Mouse (Mus musculus): ENCODE data around the gene Zfp536. TPM values are rescaled to one million over a fixed set of nuclear protein-coding genes. Genes with fewer than 3 reads are reported as not detected.

Gene Zfp536
- polyA plus RNA-seq, 1 experiment from 2014 or later: 31.5 TPM

- DNase-seq (ENCODE audit: extremely low spot score, low spot score): no peak
- Histone ChIP-seq H3K4me3 (peak overlapping the region; percentile 77), H3K27me3 (ENCODE audit: poor library complexity, severe bottlenecking) (peaks cover 72% of the 10 kb centered on the region), H3K27ac (peak overlapping the region; percentile 35; the same call in 1 of the 2 replicates), H3K36me3 (replicated peaks) (no peaks in the 10 kb centered on the region), H3K9me3 (no peaks in the 10 kb centered on the region), H3K4me1 (peaks cover 57% of the 10 kb centered on the region)
- 8% methylated on average over 5 of the region's 5 CpGs for WGBS
Observed at GRCm38 (mm10) chr7:37773906-37774305, 465 bp upstream of the Zfp536 start.

GRCm38 (mm10) chr7:37772376-37773311, 797 bp downstream of the Zfp536 start:
- 0% methylated on average over 45 of the region's 46 CpGs for WGBS
- peak overlapping the region; percentile 97 for H3K27ac ChIP-seq
- H3K27me3 ChIP-seq (ENCODE audit: poor library complexity, severe bottlenecking): peaks cover 84% of the 10 kb centered on the region
- peaks cover 69% of the 10 kb centered on the region for H3K4me1 ChIP-seq
- H3K4me3 ChIP-seq: peak overlapping the region; percentile 77
- no peaks in the 10 kb centered on the region for H3K9me3 ChIP-seq
- H3K36me3 ChIP-seq (replicated peaks): no peaks in the 10 kb centered on the region
- DNase-seq (ENCODE audit: extremely low spot score, low spot score): peak; percentile 68

- H3K27me3 ChIP-seq (ENCODE audit: poor library complexity, severe bottlenecking): peaks cover 87% of the 10 kb centered on the region
- peak overlapping the region; percentile 77 for H3K4me3 ChIP-seq
- peak overlapping the region; percentile 97 for H3K27ac ChIP-seq
- under 1% methylated on average over 63 of the region's 75 CpGs for WGBS
- peaks cover 79% of the 10 kb centered on the region for H3K4me1 ChIP-seq
- DNase-seq (ENCODE audit: extremely low spot score, low spot score): peak; percentile 83
- no peaks in the 10 kb centered on the region for H3K9me3 ChIP-seq
- no peaks in the 10 kb centered on the region for H3K36me3 ChIP-seq (replicated peaks)
Observed at GRCm38 (mm10) chr7:37771491-37772375, 1.7 kb downstream of the Zfp536 start.

GRCm38 (mm10) chr7:37770400-37771050, 2.9 kb downstream of the Zfp536 start:
- no peaks in the 10 kb centered on the region for H3K9me3 ChIP-seq
- WGBS: under 1% methylated on average over 57 of the region's 57 CpGs
- H3K36me3 ChIP-seq (replicated peaks): no peaks in the 10 kb centered on the region
- peak overlapping the region; percentile 77 for H3K4me3 ChIP-seq
- H3K27me3 ChIP-seq (ENCODE audit: poor library complexity, severe bottlenecking): peaks cover 82% of the 10 kb centered on the region
- peaks cover 90% of the 10 kb centered on the region for H3K4me1 ChIP-seq
- H3K27ac ChIP-seq: peak overlapping the region; percentile 97
- peak; percentile 92 for DNase-seq (ENCODE audit: extremely low spot score, low spot score)

GRCm38 (mm10) chr7:37769526-37770399, 3.7 kb downstream of the Zfp536 start:
- Histone ChIP-seq H3K9me3 (no peaks in the 10 kb centered on the region), H3K36me3 (replicated peaks) (no peaks in the 10 kb centered on the region), H3K27me3 (ENCODE audit: poor library complexity, severe bottlenecking) (peaks cover 76% of the 10 kb centered on the region), H3K27ac (peak overlapping the region; percentile 97), H3K4me1 (peaks cover 92% of the 10 kb centered on the region), H3K4me3 (peak overlapping the region; percentile 77)
- 0% methylated on average over 53 of the region's 53 CpGs for WGBS
- peak; percentile 65 for DNase-seq (ENCODE audit: extremely low spot score, low spot score)

GRCm38 (mm10) chr7:37769004-37769403, 4.4 kb downstream of the Zfp536 start:
- Histone ChIP-seq H3K9me3 (no peaks in the 10 kb centered on the region), H3K4me1 (peaks cover 88% of the 10 kb centered on the region), H3K4me3 (peak overlapping the region; percentile 77), H3K36me3 (replicated peaks) (no peaks in the 10 kb centered on the region), H3K27me3 (ENCODE audit: poor library complexity, severe bottlenecking) (peaks cover 71% of the 10 kb centered on the region), H3K27ac (peak overlapping the region; percentile 97)
- DNase-seq (ENCODE audit: extremely low spot score, low spot score): peak; percentile 38
- WGBS: 1% methylated on average over 28 of the region's 28 CpGs

GRCm38 (mm10) chr7:37768310-37768940, 5.0 kb downstream of the Zfp536 start:
- H3K27me3 ChIP-seq (ENCODE audit: poor library complexity, severe bottlenecking): peaks cover 65% of the 10 kb centered on the region

GRCm38 (mm10) chr7:37758886-37759285, 14.6 kb downstream of the Zfp536 start:
- DNase-seq (ENCODE audit: extremely low spot score, low spot score): no peak
- no peak overlapping the region for H3K4me3 ChIP-seq
- peaks cover 19% of the 10 kb centered on the region for H3K36me3 ChIP-seq (replicated peaks)
- H3K27me3 ChIP-seq (ENCODE audit: poor library complexity, severe bottlenecking): no peaks in the 10 kb centered on the region
- H3K4me1 ChIP-seq: peaks cover 27% of the 10 kb centered on the region
- H3K9me3 ChIP-seq: no peaks in the 10 kb centered on the region
- WGBS: 94% methylated on average over 5 of the region's 5 CpGs
- H3K27ac ChIP-seq: no peak overlapping the region

More at GRCm38 (mm10) chr7:37768310-37768940, 5.0 kb downstream of the Zfp536 start:
- Histone ChIP-seq H3K36me3 (replicated peaks) (no peaks in the 10 kb centered on the region), H3K4me1 (peaks cover 86% of the 10 kb centered on the region), H3K27ac (peak overlapping the region; percentile 97), H3K4me3 (peak overlapping the region; percentile 77), H3K9me3 (no peaks in the 10 kb centered on the region)
- WGBS: 3% methylated on average over 10 of the region's 10 CpGs
- peak; percentile 24 for DNase-seq (ENCODE audit: extremely low spot score, low spot score)

- no peaks in the 10 kb centered on the region for H3K27me3 ChIP-seq (ENCODE audit: poor library complexity, severe bottlenecking)
- H3K4me1 ChIP-seq: peaks cover 7% of the 10 kb centered on the region; the same call in 1 of the 2 replicates
- H3K27ac ChIP-seq: no peak overlapping the region
- WGBS: 88% methylated on average over 1 of the region's 1 CpGs
- DNase-seq (ENCODE audit: extremely low spot score, low spot score): no peak
- H3K36me3 ChIP-seq (replicated peaks): peaks cover 38% of the 10 kb centered on the region
- no peak overlapping the region for H3K4me3 ChIP-seq
- no peaks in the 10 kb centered on the region for H3K9me3 ChIP-seq
Observed at GRCm38 (mm10) chr7:37753024-37753423, 20.4 kb downstream of the Zfp536 start.

- no peak for DNase-seq (ENCODE audit: extremely low spot score, low spot score)
- no peak overlapping the region; the same call in 1 of the 2 replicates for H3K4me3 ChIP-seq
- no peaks in the 10 kb centered on the region for H3K27me3 ChIP-seq (ENCODE audit: poor library complexity, severe bottlenecking)
- no peaks in the 10 kb centered on the region for H3K9me3 ChIP-seq
- H3K36me3 ChIP-seq (replicated peaks): peaks cover 30% of the 10 kb centered on the region
- 45% methylated on average over 13 of the region's 13 CpGs for WGBS
- peak overlapping the region; percentile 9; the same call in 1 of the 2 replicates for H3K27ac ChIP-seq
- peaks cover 59% of the 10 kb centered on the region for H3K4me1 ChIP-seq
Observed at GRCm38 (mm10) chr7:37746133-37746761, 27.2 kb downstream of the Zfp536 start.

- 84% methylated on average over 8 of the region's 8 CpGs for WGBS
- H3K27me3 ChIP-seq (ENCODE audit: poor library complexity, severe bottlenecking): no peaks in the 10 kb centered on the region
- H3K9me3 ChIP-seq: peaks cover 8% of the 10 kb centered on the region; the same call in 1 of the 2 replicates
- H3K36me3 ChIP-seq (replicated peaks): peaks cover 19% of the 10 kb centered on the region
- no peak overlapping the region for H3K4me3 ChIP-seq
- no peak overlapping the region for H3K27ac ChIP-seq
- peaks cover 68% of the 10 kb centered on the region for H3K4me1 ChIP-seq
- DNase-seq (ENCODE audit: extremely low spot score, low spot score): no peak
Observed at GRCm38 (mm10) chr7:37743350-37743749, 30.1 kb downstream of the Zfp536 start.

Data from forebrain, embryonic 10.5 days (tissue).